Mouse (Mus musculus) layer of hippocampus, adult 18-20 months (tissue): ENCODE measurements around the gene Rras. TPM values are rescaled to one million over a fixed set of nuclear protein-coding genes. Genes with fewer than 3 reads are reported as not detected.
"Not testable (repeated sequence)": the region's sequence is repeated elsewhere in the genome, so short reads cannot be mapped to it uniquely, and the experiment has no call there.

Experiments used
- DNase-seq, 2 experiments: peaks; one replicate each; pipeline ENCODE4 v3.0.0; 2022; ENCODE audit warnings: low spot score in 2 of 2
- total RNA-seq, 2 experiments: library from RNA; stranded (reverse); gene quantifications; 2 replicates each; pipeline ENCODE4 v1.2.3; 2021

Gene Rras
- total RNA-seq, 2 experiments from 2014 or later: 11.6 to 12.9 TPM

GRCm38 (mm10) chr7:44999753-45000152 is 18.0 kb upstream of the Rras start:
- DNase-seq: no peak

DNA sequence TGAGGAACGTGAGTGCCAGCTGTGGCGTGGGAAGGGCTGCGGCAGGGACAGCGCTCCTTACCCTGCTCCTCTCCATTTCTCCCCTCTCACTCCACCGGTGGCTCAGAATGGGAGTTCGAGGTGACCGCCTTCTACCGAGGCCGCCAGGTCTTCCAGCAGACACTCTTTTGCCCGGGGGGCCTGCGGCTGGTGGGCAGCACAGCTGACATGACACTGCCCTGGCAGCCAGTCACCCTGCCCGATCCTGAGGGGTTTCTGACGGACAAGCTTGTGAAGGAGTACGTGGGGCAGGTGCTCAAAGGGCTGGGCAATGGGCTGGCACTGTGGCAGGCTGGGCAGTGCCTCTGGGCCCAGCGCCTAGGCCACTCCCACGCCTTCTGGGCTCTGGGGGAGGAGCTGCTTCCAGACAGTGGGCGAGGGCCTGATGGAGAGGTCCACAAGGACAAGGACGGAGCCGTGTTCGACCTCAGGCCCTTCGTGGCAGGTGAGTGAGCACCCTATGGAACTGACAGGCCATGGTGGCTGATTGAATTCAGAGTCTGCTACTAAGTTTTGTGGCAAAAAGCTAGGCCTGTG is 17.1 kb upstream of the Rras start:
- no peak for DNase-seq

DNA sequence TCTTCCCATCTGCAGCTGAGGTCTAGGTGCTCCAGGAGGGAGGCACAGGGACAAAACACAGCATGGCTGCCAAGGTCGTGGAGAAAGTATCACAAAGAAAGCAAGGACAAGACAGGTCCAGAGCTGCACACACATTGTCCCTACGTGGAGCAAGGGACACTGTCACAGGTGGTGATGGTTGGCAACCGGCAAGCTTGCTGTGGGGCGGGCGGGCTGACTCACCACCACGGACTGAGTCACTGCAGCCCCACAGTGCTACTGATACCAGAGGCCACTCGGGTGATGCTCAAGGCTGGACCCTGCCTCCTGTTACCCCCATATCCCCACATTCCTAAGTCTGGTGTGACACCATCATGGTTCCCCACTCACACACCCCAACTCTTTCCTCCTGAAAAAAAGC is 15.3 kb upstream of the Rras start:
- DNase-seq: no peak

DNA sequence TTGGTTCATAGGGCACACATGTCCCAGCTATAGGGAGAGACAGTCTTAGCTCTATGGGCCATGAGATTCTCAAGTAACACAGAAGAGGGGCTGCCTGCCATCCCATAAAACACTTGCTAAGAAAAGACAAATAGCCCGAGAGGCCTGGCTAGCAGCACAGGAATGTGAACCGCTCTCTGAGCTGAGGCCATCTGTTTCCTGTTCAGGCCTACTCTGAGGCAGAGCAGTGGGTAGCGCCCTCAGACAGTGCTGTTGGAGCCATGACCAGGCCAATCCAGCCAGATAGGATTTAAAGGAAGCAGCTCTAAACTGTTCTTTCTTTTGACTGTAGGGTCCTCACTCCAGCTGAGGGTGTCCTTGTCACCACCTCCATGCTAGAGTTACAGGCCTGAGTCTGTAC is 13.2 kb upstream of the Rras start:
- no peak for DNase-seq

DNA sequence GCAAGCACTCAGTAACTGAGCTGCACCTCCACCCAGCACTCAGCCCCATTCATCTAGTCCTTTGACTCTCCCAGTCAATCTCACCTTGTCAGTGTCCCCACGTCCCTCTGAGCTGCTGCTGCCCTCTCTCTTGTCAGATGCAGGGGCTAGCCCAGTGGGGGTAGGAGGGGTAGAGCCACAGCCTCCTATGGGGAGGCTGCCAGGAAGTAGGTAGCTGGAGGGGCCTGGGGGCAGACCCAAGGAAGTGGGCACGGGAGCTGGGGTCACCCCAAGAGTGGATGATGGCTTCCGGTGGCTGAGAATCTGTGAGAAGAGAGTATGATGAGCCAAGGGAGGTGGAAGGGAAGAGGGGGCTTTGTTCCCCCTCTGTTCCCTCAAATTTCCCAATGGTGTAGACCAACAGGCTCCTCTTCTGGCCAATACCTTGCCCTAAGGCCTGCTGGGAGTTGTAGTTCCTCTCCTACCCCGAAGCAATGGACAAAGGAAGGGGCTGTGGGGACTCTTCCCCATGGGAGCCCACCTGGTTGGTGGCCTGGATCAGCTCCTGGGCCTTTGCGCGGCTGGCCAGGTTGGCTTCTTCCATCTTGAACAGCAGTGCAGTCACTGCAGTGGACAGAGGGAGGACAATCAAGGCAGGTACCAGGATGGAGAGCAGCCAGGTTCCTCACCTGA is 12.3 kb upstream of the Rras start:
- DNase-seq: no peak

GRCm38 (mm10) chr7:45006503-45006902 is 11.3 kb upstream of the Rras start:
- no peak for DNase-seq

GRCm38 (mm10) chr7:45007141-45007540 is 10.6 kb upstream of the Rras start:
- no peak for DNase-seq

GRCm38 (mm10) chr7:45007846-45008245 is 9.9 kb upstream of the Rras start:
- DNase-seq: no peak

DNA sequence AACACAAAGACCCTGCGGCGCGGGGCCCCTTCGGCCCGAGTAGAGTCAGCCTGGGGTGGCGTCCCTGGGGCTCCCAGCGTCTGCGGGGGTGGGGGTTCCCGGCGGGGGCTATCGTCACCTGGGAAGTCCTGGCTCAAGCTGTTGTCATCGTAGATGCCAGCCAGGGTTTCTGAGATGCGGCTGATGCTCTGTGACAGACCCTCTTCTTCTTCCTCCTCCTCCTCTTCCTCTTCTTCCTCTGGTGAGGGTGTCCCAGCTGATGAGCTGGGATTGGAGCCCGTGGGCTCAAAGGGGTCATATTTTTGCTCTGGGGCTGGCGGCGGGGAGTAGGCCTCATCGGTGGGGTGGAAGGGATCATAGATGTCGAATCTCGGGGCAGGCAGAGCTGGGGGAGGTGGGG is 9.3 kb upstream of the Rras start:
- no peak for DNase-seq

DNA sequence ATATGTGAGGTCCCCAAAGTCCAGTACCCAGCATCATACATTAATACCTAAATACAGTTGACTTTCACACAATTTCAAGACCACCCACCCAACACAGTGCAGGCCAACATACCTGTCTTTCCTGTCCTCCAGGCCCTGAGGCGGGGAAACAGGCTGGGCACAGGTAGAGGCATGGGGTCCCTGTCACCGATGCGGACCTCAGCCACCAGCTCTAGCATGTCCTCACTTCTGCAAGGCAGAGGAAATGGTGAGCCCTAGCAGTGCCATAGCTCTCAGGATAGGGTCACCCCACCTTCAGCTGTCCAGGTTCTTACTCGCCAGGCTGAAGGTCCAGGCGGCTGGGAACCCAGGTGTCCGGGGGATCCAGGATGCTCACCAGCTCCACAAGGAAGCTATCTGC is 5.8 kb upstream of the Rras start:
- DNase-seq: no peak

DNA sequence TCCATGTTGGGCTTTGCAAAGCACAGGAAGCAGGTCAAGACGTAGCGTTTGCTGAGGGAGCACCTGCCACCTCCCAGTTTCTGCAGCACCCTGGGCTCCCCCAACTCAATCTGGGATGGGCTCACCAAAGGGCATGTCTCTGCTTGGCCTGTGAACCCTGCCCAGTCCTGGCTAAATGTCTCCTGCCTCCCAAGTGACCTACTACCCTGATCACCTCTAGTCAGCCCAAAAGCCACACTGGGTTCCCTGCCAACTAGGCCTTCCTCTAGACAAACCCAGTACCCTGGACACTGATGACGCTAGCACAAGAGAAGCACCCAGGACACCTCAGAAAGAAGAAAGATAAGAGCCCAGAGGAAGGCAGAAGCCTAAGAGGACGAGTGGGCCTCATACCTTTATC is 4.9 kb upstream of the Rras start:
- no peak for DNase-seq

DNA sequence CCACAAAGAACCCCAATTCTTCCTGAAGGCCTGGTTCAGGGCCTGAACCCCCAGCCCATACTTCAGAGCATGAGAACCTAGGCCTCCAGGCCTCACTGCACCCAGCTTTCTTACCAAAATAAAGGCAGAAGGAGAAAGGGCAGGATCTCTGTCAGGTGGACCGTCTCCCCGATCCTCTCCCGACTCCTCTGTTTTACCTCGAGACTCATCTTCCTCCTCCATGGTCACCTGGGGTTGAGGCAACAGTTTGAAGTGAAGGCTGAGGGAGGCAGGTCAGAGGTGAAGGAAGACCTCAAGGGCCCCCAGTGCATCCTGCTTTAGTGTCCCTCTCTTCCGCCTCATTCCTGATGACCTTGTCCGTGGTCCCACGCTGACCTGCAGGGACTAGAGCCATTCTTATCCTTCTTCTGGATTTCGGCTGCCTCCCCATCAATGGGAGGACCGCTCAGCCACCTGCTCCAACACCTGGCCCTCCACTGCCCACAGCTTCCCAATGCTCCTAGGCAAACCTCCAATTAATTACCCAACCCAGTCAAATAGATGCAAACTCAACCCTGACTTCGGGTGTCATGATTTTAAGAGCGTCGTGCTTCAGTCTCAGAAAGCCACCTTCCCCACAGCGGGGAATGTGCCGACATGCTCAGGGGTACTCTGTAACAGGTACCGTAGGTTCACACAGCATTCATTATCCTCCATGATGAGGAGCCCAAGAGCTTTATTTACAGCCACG is 4.2 kb upstream of the Rras start:
- DNase-seq: no peak

- no peak for DNase-seq
Measured at GRCm38 (mm10) chr7:45014096-45014451, 3.7 kb upstream of the Rras start.

- DNase-seq: peak in 1 of 2 experiments; percentile 39
Measured at GRCm38 (mm10) chr7:45015344-45015956, 2.3 kb upstream of the Rras start.

GRCm38 (mm10) chr7:45015957-45016612 is 1.7 kb upstream of the Rras start, which contains the start of gene Scaf1:
Gene Scaf1, minus strand, starts transcription at chr7:45016363.
- DNase-seq: peak; percentile 100

DNA sequence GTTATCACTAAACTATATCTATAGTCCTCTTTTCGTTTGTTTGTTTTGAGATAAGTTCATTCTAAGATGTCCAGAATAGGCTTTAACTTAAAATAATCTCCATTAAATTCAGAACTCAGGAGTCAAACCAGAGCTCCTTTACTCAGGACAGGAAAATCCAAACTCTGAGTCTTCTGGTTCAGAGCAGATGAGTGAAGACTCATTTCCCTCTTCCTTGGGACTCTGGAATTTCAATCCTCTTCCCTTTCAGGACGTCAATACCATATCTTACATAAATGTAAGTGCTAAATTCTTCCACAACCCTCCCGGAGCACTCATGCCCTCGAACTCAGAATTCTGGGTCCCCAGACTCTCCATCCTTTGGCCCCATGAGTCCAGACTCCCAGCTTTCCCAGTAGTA is 1.0 kb upstream of the Rras start:
- no peak for DNase-seq

DNA sequence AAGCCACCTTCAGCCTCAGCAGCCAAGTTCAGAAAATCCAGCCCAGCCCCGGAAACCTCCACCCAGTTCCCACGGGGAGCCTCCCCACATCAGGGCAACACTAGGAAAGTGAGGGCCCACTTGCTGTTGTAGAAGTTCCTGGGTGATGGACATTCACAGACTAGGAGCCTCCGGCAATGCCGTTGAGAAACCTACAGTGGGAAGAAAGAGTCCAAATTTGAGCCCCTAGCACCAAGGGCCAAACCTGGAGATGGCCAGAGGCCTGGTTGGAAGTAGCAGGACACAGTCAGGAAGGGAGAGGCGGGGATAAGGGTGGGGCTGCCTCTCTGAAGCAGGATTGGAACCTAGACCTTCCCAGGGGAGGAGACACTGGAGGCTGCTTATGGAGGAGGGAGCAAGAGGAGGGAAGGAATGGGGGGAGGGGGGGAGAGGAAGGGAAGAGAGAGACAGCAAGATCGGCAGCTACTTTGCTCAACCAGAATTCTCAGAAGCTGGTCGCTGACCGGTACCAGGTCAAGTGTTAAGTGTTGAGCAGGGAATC is 1.3 kb downstream of the Rras start:
- no peak for DNase-seq

DNA sequence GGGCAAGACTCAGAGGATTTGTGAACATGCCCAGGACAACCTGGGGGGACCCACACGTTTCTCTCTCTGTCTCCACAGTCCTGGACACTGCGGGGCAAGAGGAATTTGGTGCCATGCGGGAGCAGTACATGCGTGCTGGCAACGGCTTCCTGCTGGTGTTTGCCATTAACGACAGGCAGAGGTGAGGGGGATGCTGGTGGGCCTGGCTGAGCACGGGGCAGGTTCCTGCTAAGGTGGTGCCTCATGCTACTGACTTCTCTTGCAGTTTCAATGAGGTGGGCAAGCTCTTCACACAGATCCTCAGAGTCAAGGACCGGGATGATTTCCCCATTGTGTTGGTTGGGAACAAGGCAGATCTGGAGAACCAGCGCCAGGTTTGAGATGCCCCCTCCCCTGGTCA is 2.5 kb downstream of the Rras start:
- DNase-seq: no peak

DNA sequence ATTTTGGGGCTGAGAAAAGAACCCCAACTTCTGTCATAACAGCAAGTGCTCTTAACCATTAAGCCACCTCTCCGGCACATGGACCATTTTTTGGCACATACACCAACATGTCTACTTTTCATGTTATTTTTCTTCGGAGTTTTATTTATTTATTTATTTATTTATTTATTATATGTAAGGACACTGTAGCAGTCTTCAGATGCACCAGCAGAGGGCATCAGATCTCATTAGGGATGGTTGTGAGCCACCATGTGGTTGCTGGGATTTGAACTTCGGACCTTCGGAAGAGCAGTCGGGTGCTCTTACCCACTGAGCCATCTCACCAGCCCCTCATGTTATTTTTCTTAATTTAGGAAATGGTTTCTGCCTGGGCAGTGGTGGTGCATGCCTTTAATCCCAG is 6.0 kb downstream of the Rras start:
- DNase-seq: not testable (repeated sequence)

DNA sequence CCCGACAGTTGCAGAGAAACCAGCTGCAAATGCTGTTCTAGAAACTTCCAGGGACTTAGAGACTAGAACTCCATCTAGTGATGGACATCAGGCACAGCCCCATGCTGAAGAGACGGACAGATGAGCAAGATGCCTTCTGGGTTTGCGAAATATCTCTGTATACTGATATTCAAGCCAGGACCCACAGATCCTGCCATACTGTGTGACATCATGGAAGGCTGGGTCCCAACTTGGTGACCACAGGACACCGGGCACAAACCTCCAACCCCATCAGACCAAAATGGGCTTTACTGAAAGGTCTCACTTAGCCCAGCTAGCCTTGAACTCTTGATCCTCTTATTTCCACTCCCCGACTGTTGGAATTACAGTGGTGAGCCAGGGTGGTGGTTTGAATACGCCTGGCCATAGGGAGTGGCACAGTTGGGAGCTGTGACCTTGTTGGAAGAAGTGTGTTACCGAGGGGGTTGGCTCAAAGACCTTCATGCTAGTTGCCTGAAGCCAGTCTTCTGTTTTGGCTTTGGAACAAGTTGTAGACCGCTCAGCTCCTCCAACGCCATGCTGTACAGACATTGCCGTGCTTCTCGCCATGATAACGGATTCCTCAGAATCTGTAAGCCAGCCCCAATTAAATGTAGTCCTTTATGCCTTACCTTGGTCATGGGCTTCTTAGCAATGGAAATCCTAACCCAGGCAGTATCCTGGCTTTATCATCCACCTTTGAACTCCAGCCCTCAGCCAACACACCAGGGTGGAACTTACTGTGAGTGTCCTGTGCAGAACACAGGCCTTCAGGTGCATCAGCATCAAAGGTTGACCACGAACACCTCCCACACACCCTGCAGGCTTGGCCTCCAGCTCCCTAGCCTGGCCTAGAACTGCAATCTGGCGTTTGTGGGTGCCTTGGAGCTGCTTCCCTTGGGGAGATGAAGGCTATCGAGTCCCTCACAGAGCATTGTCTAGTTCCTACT is 6.8 kb downstream of the Rras start:
- DNase-seq: no peak
